Mouse (Mus musculus) left cerebral cortex, adult 8-10 months (tissue): ENCODE data around the gene Agl. TPM values are rescaled to one million over a fixed set of nuclear protein-coding genes. Genes with fewer than 3 reads are reported as not detected.

ENCODE experiments used
- DNase-seq, 2 experiments: peaks; one replicate each; pipeline ENCODE4 v3.0.0; 2022; ENCODE audit warnings: low spot score in 2 of 2
- total RNA-seq, 4 experiments: library from RNA; stranded (reverse); gene quantifications; 2 replicates each; pipeline ENCODE4 v1.2.4; 2022

Agl gene
- total RNA-seq, 4 experiments from 2014 or later, result 25.7 to 28.7 (median 28.7) TPM

- DNase-seq, result no peak
Measured at GRCm38 (mm10) chr3:116698786-116699185, 109.2 kb downstream of the Agl start.

- no peak for DNase-seq
Measured at GRCm38 (mm10) chr3:116695666-116695985, 112.3 kb downstream of the Agl start.

- DNase-seq, result no peak
Measured at GRCm38 (mm10) chr3:116694955-116695665, 112.9 kb downstream of the Agl start.

GRCm38 (mm10) chr3:116694312-116694711 lies 113.7 kb downstream of the Agl start:
- no peak for DNase-seq

Other genes with a start within 250 kb of the Agl start
- under 1 TPM; 0.11 to 0.25 (median 0.16) TPM for gene Lrrc39, start 245.2 kb downstream of the Agl start, total RNA-seq
- gene Sass6, start 213.2 kb downstream of the Agl start, total RNA-seq, result 1 to 10 TPM; 6.4 to 8.3 (median 7.9) TPM
- gene Trmt13, start 193.6 kb downstream of the Agl start, total RNA-seq, result 10 to 100 TPM; 16.8 to 21.1 (median 19.8) TPM
- gene Mfsd14a, start 145.5 kb downstream of the Agl start, total RNA-seq, result 10 to 100 TPM; 53.0 to 62.0 (median 56.9) TPM
- gene Gm43191, start 126.9 kb downstream of the Agl start, total RNA-seq, result 1 to 10 TPM in 3 of 4 experiments, not detected in 1; 1.0 to 3.8 (median 2.6) TPM
- 10 to 100 TPM; 14.2 to 17.0 (median 15.5) TPM for gene Slc35a3, start 95.3 kb downstream of the Agl start, total RNA-seq
- gene Frrs1, start 51.3 kb upstream of the Agl start, total RNA-seq, result 1 to 10 TPM in 3 of 4 experiments, under 1 TPM in 1; 0.48 to 3.6 (median 1.5) TPM
- not detected for gene 4930455H04Rik, start 160.1 kb upstream of the Agl start, total RNA-seq
- gene Palmd, start 160.8 kb upstream of the Agl start, total RNA-seq, result 10 to 100 TPM; 10.6 to 15.4 (median 13.0) TPM